Mouse (Mus musculus): Measurements from ENCODE around the gene Gm10272. TPM values are rescaled to one million over a fixed set of nuclear protein-coding genes. Genes with fewer than 3 reads are reported as not detected.

Gene Gm10272
- not detected for polyA plus RNA-seq (2014; fragmentation: Illumina TruSeq; extraction: RNeasy Lipid Tissue Mini Kit (QIAGEN cat#74804); ENCODE audit: low read depth, low replicate concordance)

GRCm38 (mm10) chr10:77706326-77706725 is at the start of gene Gm10272:
TSS of gene Gm10272 (plus strand) at chr10:77706626.

GRCm38 (mm10) chr10:77685895-77686664 is 20.3 kb upstream of the Gm10272 start, which contains the start of gene Tspear:
TSS of gene Tspear (plus strand) at chr10:77686569.

GRCm38 (mm10) chr10:77690356-77690807 is 16.0 kb upstream of the Gm10272 start, which contains the start of gene Gm19402:
TSS of gene Gm19402 (minus strand) at chr10:77690757.

GRCm38 (mm10) chr10:77697133-77697532 is 9.3 kb upstream of the Gm10272 start, which contains the start of gene Gm9508:
TSS of gene Gm9508 (minus strand) at chr10:77697233.

GRCm38 (mm10) chr10:77711157-77711556 is 4.7 kb downstream of the Gm10272 start, which contains the start of gene Gm10024:
TSS of gene Gm10024 (plus strand) at chr10:77711457.

GRCm38 (mm10) chr10:77715507-77715906 is 9.1 kb downstream of the Gm10272 start, which contains the start of gene Gm10142:
TSS of gene Gm10142 (plus strand) at chr10:77715807.

GRCm38 (mm10) chr10:77720299-77720698 is 13.9 kb downstream of the Gm10272 start, which contains the start of gene Krtap12-1:
TSS of gene Krtap12-1 (plus strand) at chr10:77720599.

GRCm38 (mm10) chr10:77726186-77726585 is 19.8 kb downstream of the Gm10272 start, which contains the start of gene Gm10100:
TSS of gene Gm10100 (plus strand) at chr10:77726486.

GRCm38 (mm10) chr10:77741924-77742688 is 35.7 kb downstream of the Gm10272 start, which contains the start of gene Gm18596:
TSS of gene Gm18596 (minus strand) at chr10:77742638.

GRCm38 (mm10) chr10:77751254-77751653 is 44.8 kb downstream of the Gm10272 start, which contains the start of gene Gm9736:
TSS of gene Gm9736 (minus strand) at chr10:77751354.

Other genes with a start within 250 kb of the Gm10272 start
- gene Fam207a, start 190.8 kb upstream of the Gm10272 start, polyA plus RNA-seq (2014; fragmentation: Illumina TruSeq; extraction: RNeasy Lipid Tissue Mini Kit (QIAGEN cat#74804); ENCODE audit: low read depth, low replicate concordance), result 0.70 TPM
- gene Itgb2, start 176.4 kb upstream of the Gm10272 start, polyA plus RNA-seq (2014; fragmentation: Illumina TruSeq; extraction: RNeasy Lipid Tissue Mini Kit (QIAGEN cat#74804); ENCODE audit: low read depth, low replicate concordance), result 2.5 TPM
- 126 TPM for gene Pttg1ip, start 124.9 kb upstream of the Gm10272 start, polyA plus RNA-seq (2014; fragmentation: Illumina TruSeq; extraction: RNeasy Lipid Tissue Mini Kit (QIAGEN cat#74804); ENCODE audit: low read depth, low replicate concordance)
- gene Sumo3, start 100.5 kb upstream of the Gm10272 start, polyA plus RNA-seq (2014; fragmentation: Illumina TruSeq; extraction: RNeasy Lipid Tissue Mini Kit (QIAGEN cat#74804); ENCODE audit: low read depth, low replicate concordance), result 72.3 TPM
- 6.2 TPM for gene Gm49325, start 100.4 kb upstream of the Gm10272 start, polyA plus RNA-seq (2014; fragmentation: Illumina TruSeq; extraction: RNeasy Lipid Tissue Mini Kit (QIAGEN cat#74804); ENCODE audit: low read depth, low replicate concordance)
- 11.6 TPM for gene Ube2g2, start 84.4 kb upstream of the Gm10272 start, polyA plus RNA-seq (2014; fragmentation: Illumina TruSeq; extraction: RNeasy Lipid Tissue Mini Kit (QIAGEN cat#74804); ENCODE audit: low read depth, low replicate concordance)
- gene Tspear, start 20.1 kb upstream of the Gm10272 start, polyA plus RNA-seq (2014; fragmentation: Illumina TruSeq; extraction: RNeasy Lipid Tissue Mini Kit (QIAGEN cat#74804); ENCODE audit: low read depth, low replicate concordance), result not detected
- gene Gm19402, start 15.9 kb upstream of the Gm10272 start, polyA plus RNA-seq (2014; fragmentation: Illumina TruSeq; extraction: RNeasy Lipid Tissue Mini Kit (QIAGEN cat#74804); ENCODE audit: low read depth, low replicate concordance), result not detected
- gene Gm9508, start 9.4 kb upstream of the Gm10272 start, polyA plus RNA-seq (2014; fragmentation: Illumina TruSeq; extraction: RNeasy Lipid Tissue Mini Kit (QIAGEN cat#74804); ENCODE audit: low read depth, low replicate concordance), result not detected
- gene Gm10024, start 4.8 kb downstream of the Gm10272 start, polyA plus RNA-seq (2014; fragmentation: Illumina TruSeq; extraction: RNeasy Lipid Tissue Mini Kit (QIAGEN cat#74804); ENCODE audit: low read depth, low replicate concordance), result not detected
- not detected for gene Gm10142, start 9.2 kb downstream of the Gm10272 start, polyA plus RNA-seq (2014; fragmentation: Illumina TruSeq; extraction: RNeasy Lipid Tissue Mini Kit (QIAGEN cat#74804); ENCODE audit: low read depth, low replicate concordance)
- not detected for gene Krtap12-1, start 14.0 kb downstream of the Gm10272 start, polyA plus RNA-seq (2014; fragmentation: Illumina TruSeq; extraction: RNeasy Lipid Tissue Mini Kit (QIAGEN cat#74804); ENCODE audit: low read depth, low replicate concordance)
- not detected for gene Gm10100, start 19.9 kb downstream of the Gm10272 start, polyA plus RNA-seq (2014; fragmentation: Illumina TruSeq; extraction: RNeasy Lipid Tissue Mini Kit (QIAGEN cat#74804); ENCODE audit: low read depth, low replicate concordance)
- not detected for gene Gm18596, start 36.0 kb downstream of the Gm10272 start, polyA plus RNA-seq (2014; fragmentation: Illumina TruSeq; extraction: RNeasy Lipid Tissue Mini Kit (QIAGEN cat#74804); ENCODE audit: low read depth, low replicate concordance)
- gene Gm9736, start 44.7 kb downstream of the Gm10272 start, polyA plus RNA-seq (2014; fragmentation: Illumina TruSeq; extraction: RNeasy Lipid Tissue Mini Kit (QIAGEN cat#74804); ENCODE audit: low read depth, low replicate concordance), result not detected
- gene Gm3233, start 53.1 kb downstream of the Gm10272 start, polyA plus RNA-seq (2014; fragmentation: Illumina TruSeq; extraction: RNeasy Lipid Tissue Mini Kit (QIAGEN cat#74804); ENCODE audit: low read depth, low replicate concordance), result not detected
- not detected for gene Gm3238, start 64.7 kb downstream of the Gm10272 start, polyA plus RNA-seq (2014; fragmentation: Illumina TruSeq; extraction: RNeasy Lipid Tissue Mini Kit (QIAGEN cat#74804); ENCODE audit: low read depth, low replicate concordance)
- gene Gm7138, start 70.3 kb downstream of the Gm10272 start, polyA plus RNA-seq (2014; fragmentation: Illumina TruSeq; extraction: RNeasy Lipid Tissue Mini Kit (QIAGEN cat#74804); ENCODE audit: low read depth, low replicate concordance), result not detected
- gene Gm3250, start 75.9 kb downstream of the Gm10272 start, polyA plus RNA-seq (2014; fragmentation: Illumina TruSeq; extraction: RNeasy Lipid Tissue Mini Kit (QIAGEN cat#74804); ENCODE audit: low read depth, low replicate concordance), result not detected
- not detected for gene Gm7137, start 81.6 kb downstream of the Gm10272 start, polyA plus RNA-seq (2014; fragmentation: Illumina TruSeq; extraction: RNeasy Lipid Tissue Mini Kit (QIAGEN cat#74804); ENCODE audit: low read depth, low replicate concordance)
- not detected for gene Gm9639, start 88.5 kb downstream of the Gm10272 start, polyA plus RNA-seq (2014; fragmentation: Illumina TruSeq; extraction: RNeasy Lipid Tissue Mini Kit (QIAGEN cat#74804); ENCODE audit: low read depth, low replicate concordance)
- not detected for gene Gm19668, start 92.5 kb downstream of the Gm10272 start, polyA plus RNA-seq (2014; fragmentation: Illumina TruSeq; extraction: RNeasy Lipid Tissue Mini Kit (QIAGEN cat#74804); ENCODE audit: low read depth, low replicate concordance)
- gene Gm9507, start 105.2 kb downstream of the Gm10272 start, polyA plus RNA-seq (2014; fragmentation: Illumina TruSeq; extraction: RNeasy Lipid Tissue Mini Kit (QIAGEN cat#74804); ENCODE audit: low read depth, low replicate concordance), result not detected
- gene Gm2696, start 108.1 kb downstream of the Gm10272 start, polyA plus RNA-seq (2014; fragmentation: Illumina TruSeq; extraction: RNeasy Lipid Tissue Mini Kit (QIAGEN cat#74804); ENCODE audit: low read depth, low replicate concordance), result not detected
- not detected for gene Krtap10-4, start 120.5 kb downstream of the Gm10272 start, polyA plus RNA-seq (2014; fragmentation: Illumina TruSeq; extraction: RNeasy Lipid Tissue Mini Kit (QIAGEN cat#74804); ENCODE audit: low read depth, low replicate concordance)
- gene Krtap10-10, start 129.3 kb downstream of the Gm10272 start, polyA plus RNA-seq (2014; fragmentation: Illumina TruSeq; extraction: RNeasy Lipid Tissue Mini Kit (QIAGEN cat#74804); ENCODE audit: low read depth, low replicate concordance), result not detected
- not detected for gene Gm36176, start 140.2 kb downstream of the Gm10272 start, polyA plus RNA-seq (2014; fragmentation: Illumina TruSeq; extraction: RNeasy Lipid Tissue Mini Kit (QIAGEN cat#74804); ENCODE audit: low read depth, low replicate concordance)
- gene Gm10318, start 146.2 kb downstream of the Gm10272 start, polyA plus RNA-seq (2014; fragmentation: Illumina TruSeq; extraction: RNeasy Lipid Tissue Mini Kit (QIAGEN cat#74804); ENCODE audit: low read depth, low replicate concordance), result not detected
- not detected for gene Gm3285, start 155.3 kb downstream of the Gm10272 start, polyA plus RNA-seq (2014; fragmentation: Illumina TruSeq; extraction: RNeasy Lipid Tissue Mini Kit (QIAGEN cat#74804); ENCODE audit: low read depth, low replicate concordance)
- 1.7 TPM for gene Lrrc3, start 195.9 kb downstream of the Gm10272 start, polyA plus RNA-seq (2014; fragmentation: Illumina TruSeq; extraction: RNeasy Lipid Tissue Mini Kit (QIAGEN cat#74804); ENCODE audit: low read depth, low replicate concordance)